Mouse (Mus musculus) layer of hippocampus, postnatal 25 days (tissue): ENCODE data around the gene Mafk. TPM values are rescaled to one million over a fixed set of nuclear protein-coding genes. Genes with fewer than 3 reads are reported as not detected.

ENCODE experiments used
- microRNA-seq, 2 experiments: library from miRNA; unstranded; fragments of <30 nt; microRNA quantifications; one replicate each; pipeline ENCODE4 v1.2.0; 2021
- total RNA-seq, 2 experiments: library from RNA; stranded (reverse); gene quantifications; 2 replicates each; pipeline ENCODE4 v1.2.3; 2021

The Mafk gene
- total RNA-seq, 2 experiments from 2014 or later, result 10.0 to 10.6 TPM

Small RNA genes within 50 kb of the gene (microRNA-seq; reads per million reads assigned to microRNA genes)
- gene Mir7037, result 3.9 to 4.2 reads per million in 2 experiments

Other genes with a start within 250 kb of the Mafk start
- gene Uncx, start 248.0 kb upstream of the Mafk start, total RNA-seq, result not detected
- 1 to 10 TPM; 1.7 to 2.5 TPM for gene Micall2, start 55.2 kb upstream of the Mafk start, total RNA-seq
- 100 to 1,000 TPM in 1 of 2 experiments, 10 to 100 TPM in 1; 79.4 to 103 TPM for gene Ints1, start 15.8 kb upstream of the Mafk start, total RNA-seq
- under 1 TPM; 0.16 to 0.32 TPM for gene Tmem184a, start 28.4 kb downstream of the Mafk start, total RNA-seq
- not detected for gene Gm26938, start 34.9 kb downstream of the Mafk start, total RNA-seq
- 10 to 100 TPM; 20.5 TPM for gene Psmg3, start 35.4 kb downstream of the Mafk start, total RNA-seq
- 10 to 100 TPM; 27.4 to 29.4 TPM for gene Elfn1, start 116.4 kb downstream of the Mafk start, total RNA-seq